Mouse (Mus musculus) bone marrow, adult 2 months (tissue): Measurements from ENCODE around the gene Rapgef5. TPM values are rescaled to one million over a fixed set of nuclear protein-coding genes. Genes with fewer than 3 reads are reported as not detected.

Source experiments
- H3K27ac ChIP-seq: fragments of 200-500 bp; 2 replicates; pipeline ENCODE4 v1.5.1; 2012; ENCODE audit warnings: low read depth, mild to moderate bottlenecking, control low read depth, inconsistent platforms, low read length; ENCODE audit not compliant: control insufficient read depth, poor library complexity, insufficient read depth
- H3K4me1 ChIP-seq: fragments of 200-500 bp; 2 replicates; pipeline ENCODE4 v1.6.1; 2011; ENCODE audit warnings: low read length; ENCODE audit not compliant: control insufficient read depth, insufficient read depth
- H3K4me3 ChIP-seq: fragments of 200-500 bp; replicated peaks from 2 replicates; pipeline ENCODE3; 2011; ENCODE audit warnings: mild to moderate bottlenecking, low read depth, low read length, control low read depth; ENCODE audit not compliant: control insufficient read depth
- CTCF ChIP-seq: fragments of 200-500 bp; IDR thresholded peaks from 2 replicates; pipeline ENCODE4 v1.5.1; 2011; ENCODE audit warnings: low read length, control low read depth; ENCODE audit not compliant: control insufficient read depth, insufficient read depth
- POLR2A ChIP-seq: fragments of 200-500 bp; IDR thresholded peaks from 2 replicates; pipeline ENCODE4 v1.6.1; 2011; ENCODE audit warnings: low read depth, mild to moderate bottlenecking, control low read depth, low read length, borderline replicate concordance; ENCODE audit not compliant: control insufficient read depth
- WGBS: fragments of 180-500 bp; shearing (Covaris S2); methylation state at CpG from one replicate; pipeline ENCODE4 v1.1.7; 2018; 5-methylcytosine and 5-hydroxymethylcytosine counted together
- polyA plus RNA-seq: library from polyadenylated mRNA; stranded (reverse); fragments of >200 nt; gene quantifications from 2 replicates; pipeline ENCODE4 v1.2.4, GENCODE M21; 2011; ENCODE audit warnings: low replicate concordance; ENCODE audit not compliant: missing spikeins, insufficient read depth, insufficient read length

Rapgef5 gene
- polyA plus RNA-seq, 1 experiment: 3.2 TPM

DNA sequence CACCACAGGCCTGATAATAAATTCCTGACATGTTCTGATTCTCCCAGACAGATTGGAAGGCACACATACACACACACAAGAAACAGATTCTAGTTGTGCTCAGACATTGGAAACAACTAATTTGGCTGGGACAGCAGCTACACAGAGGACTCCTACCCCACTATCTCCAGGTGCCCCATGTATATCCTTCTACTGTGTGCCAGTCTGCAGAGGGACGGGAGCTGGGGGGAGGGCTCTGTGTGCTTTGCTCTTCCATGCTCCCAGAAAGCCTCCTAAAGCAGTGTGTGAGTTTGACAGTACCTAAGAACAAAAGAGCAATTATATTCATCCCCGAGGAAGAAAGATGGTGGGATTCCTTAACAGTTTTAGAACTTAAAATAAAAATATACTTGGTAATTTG lies 187.1 kb downstream of the Rapgef5 start:
- WGBS: 80% methylated on average over 2 of the region's 2 CpGs
- Histone ChIP-seq H3K27ac (no peak overlapping the region), H3K4me1 (no peaks in the 10 kb centered on the region), H3K4me3 (no peak overlapping the region)
- no peak for TF ChIP-seq POLR2A
- no peak for TF ChIP-seq CTCF

DNA sequence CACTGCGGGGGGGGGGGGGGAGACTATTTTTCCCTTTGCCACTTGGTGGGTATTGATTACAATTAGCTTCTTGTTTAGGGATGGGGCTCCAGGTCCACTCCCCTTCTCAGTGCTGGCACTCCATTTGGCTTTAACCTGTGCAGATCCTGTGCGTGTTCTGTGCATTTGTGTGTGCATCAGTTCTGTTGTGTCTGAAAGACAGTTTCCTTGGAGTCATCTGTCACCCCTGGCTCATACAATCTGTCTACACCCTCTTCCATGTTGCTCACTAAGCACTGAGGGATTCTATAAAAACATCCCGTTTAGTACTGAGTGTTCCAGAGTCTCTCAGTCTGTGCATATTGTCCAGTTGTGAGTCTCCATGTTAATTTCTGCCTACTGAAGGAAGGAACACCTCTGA lies 189.0 kb downstream of the Rapgef5 start:
- WGBS: 75% methylated on average over 3 of the region's 3 CpGs
- no peak overlapping the region for H3K4me3 ChIP-seq
- no peak overlapping the region for H3K27ac ChIP-seq
- TF ChIP-seq POLR2A: no peak
- TF ChIP-seq CTCF: no peak
- no peaks in the 10 kb centered on the region for H3K4me1 ChIP-seq

DNA sequence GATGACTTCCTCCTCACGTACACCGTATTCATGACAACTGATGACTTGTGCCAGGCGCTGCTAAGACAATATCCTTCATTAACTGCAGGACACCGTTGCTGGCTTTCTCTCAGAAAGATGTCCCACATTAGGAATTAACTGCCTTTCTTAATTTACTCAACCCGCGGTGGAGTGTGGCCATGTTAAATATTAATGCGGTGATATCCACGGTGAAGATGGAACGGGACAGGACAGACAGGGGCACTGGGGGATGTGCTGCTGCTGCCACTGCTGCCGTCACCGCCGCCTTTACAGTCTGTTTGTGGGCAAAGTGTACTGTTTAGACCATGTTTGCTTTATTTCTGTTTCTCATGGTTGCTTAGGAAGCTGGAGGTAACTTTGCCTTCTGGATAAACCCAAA lies 193.0 kb downstream of the Rapgef5 start:
- 87% methylated on average over 12 of the region's 12 CpGs for WGBS
- Histone ChIP-seq H3K4me3 (no peak overlapping the region), H3K27ac (no peak overlapping the region), H3K4me1 (no peaks in the 10 kb centered on the region)
- TF ChIP-seq POLR2A (no peak), CTCF (no peak)

DNA sequence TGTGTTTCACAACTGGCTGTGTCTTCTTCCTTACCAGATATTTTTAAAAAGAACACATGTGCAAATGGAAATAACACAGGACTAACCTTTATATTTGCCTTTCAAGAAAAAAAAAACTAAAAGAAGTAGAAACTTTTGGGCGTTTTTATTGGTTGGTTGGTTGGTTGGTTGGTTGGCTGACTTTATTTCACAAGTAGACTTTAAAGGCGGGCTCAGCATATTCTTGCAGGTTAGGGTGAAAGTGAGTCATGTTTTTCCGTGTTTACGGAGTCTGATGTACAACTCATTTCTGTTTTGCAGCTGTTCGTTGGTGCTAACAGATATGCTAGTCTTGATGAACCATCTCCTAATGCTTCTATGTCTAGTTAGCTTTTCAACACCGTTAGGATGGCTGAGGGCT lies 196.2 kb downstream of the Rapgef5 start:
- TF ChIP-seq CTCF (no peak), POLR2A (no peak)
- H3K4me1 ChIP-seq: no peaks in the 10 kb centered on the region
- H3K27ac ChIP-seq: no peak overlapping the region
- H3K4me3 ChIP-seq: no peak overlapping the region
- 79% methylated on average over 6 of the region's 6 CpGs for WGBS

DNA sequence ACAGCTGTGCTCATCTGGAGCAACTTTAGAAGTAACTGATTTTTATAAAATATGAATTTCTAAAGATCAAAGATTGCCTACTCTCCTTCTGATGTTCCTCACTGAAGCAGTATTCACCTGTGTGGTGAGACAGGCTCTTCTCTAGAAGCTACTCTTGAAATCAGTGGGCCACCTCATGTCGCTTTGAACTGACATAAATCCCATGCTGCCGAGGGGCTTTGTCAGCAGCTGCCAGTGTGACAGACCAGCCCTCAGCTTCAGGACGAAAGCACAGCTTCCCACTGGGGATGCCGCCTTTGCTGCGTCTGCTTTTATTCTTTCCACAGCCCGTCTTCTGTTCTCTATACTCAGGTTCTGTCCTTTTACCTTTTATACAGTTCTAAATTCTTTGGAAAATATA lies 197.3 kb downstream of the Rapgef5 start:
- Histone ChIP-seq H3K27ac (no peak overlapping the region), H3K4me3 (no peak overlapping the region), H3K4me1 (no peaks in the 10 kb centered on the region)
- no peak for TF ChIP-seq POLR2A
- TF ChIP-seq CTCF: no peak
- 88% methylated on average over 6 of the region's 6 CpGs for WGBS

DNA sequence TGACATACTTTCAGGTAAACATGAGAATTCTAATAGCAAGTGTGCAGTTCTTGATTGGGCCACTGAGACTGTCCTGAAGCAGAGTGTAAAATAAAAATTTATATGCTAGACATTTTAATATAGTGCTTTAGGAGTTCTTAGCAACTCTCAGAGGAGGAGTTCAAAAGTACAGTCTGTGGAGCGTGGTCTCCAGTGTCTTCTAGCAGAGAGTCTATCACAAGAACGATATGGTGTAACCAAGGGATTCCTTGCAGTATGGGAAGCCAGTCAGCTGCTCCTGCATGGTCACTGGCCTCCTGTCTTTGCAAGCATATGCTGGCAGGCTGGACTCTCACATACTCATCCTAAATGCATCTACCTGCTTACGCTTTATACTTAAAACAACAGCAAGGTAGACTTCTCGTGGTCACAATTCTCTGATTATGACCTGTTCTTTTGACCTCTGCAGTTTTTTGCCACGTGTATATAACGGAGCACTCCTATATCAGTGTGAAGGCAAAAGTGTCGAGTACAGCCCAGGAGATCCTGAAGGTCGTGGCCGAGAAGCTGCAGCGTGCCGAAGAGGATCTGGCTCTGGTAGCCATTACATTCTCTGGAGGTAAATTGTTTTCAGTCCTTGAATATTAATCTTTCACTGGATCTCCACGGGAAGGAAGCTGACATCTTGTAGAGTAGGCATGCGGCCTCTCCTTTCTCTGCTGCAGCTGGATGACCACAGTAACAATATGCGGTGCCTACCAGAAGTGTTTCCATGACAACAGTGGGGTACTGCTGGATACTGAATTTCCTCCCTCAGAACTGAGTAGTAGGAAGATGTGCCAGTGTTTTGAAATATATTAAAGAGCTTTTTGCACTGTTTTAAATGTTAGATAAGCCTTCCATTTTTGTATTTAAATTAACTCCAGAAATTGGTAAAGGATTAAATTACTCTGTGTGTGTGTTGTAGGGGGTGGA lies 204.8 kb downstream of the Rapgef5 start:
- WGBS: 39% methylated on average over 14 of the region's 14 CpGs
- Histone ChIP-seq H3K4me1 (no peaks in the 10 kb centered on the region), H3K4me3 (no peak overlapping the region), H3K27ac (no peak overlapping the region)
- TF ChIP-seq CTCF: no peak
- TF ChIP-seq POLR2A: no peak

DNA sequence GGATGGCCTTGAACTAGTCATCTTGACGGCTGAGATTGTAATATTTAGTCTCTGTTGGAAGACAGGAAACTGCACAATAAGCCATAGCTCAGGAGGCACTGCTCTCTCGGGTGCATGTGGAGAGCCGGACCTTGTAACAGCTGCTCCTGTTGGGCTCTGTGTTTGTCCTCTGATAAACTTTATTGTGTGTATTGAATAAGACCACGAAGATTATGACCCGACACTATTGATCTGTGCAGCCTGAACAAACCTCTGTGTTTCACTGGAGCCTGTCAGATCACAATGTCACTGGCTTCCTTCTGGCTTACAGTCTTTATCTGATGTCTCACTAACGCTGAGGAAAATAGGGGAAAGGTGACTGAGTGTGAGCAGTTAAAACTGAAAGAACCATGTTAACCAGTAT lies 205.5 kb downstream of the Rapgef5 start:
- WGBS: 34% methylated on average over 6 of the region's 6 CpGs
- H3K4me1 ChIP-seq: no peaks in the 10 kb centered on the region
- TF ChIP-seq CTCF (no peak), POLR2A (no peak)
- H3K27ac ChIP-seq: no peak overlapping the region
- no peak overlapping the region for H3K4me3 ChIP-seq

DNA sequence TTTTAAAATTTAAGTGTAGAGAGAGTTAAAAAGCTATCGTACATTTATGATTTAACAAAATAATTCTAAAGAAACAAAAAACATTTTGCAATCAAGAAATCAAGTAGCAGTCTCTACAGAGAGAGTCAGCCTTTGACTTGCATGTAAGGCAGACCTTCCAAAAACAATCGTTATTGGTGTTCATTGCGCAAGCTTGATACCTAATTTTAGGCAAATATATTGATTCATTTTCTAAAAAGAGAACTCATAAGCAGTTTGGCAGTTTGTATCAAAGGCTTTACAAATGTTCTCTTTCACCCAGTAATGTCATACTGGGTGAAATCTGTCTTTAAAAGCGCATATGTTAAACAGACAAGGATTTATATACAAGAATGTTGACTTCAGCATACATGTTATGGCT lies 208.7 kb downstream of the Rapgef5 start:
- TF ChIP-seq CTCF: no peak
- no peak for TF ChIP-seq POLR2A
- Histone ChIP-seq H3K4me1 (no peaks in the 10 kb centered on the region), H3K27ac (no peak overlapping the region), H3K4me3 (no peak overlapping the region)
- 80% methylated on average over 4 of the region's 4 CpGs for WGBS

DNA sequence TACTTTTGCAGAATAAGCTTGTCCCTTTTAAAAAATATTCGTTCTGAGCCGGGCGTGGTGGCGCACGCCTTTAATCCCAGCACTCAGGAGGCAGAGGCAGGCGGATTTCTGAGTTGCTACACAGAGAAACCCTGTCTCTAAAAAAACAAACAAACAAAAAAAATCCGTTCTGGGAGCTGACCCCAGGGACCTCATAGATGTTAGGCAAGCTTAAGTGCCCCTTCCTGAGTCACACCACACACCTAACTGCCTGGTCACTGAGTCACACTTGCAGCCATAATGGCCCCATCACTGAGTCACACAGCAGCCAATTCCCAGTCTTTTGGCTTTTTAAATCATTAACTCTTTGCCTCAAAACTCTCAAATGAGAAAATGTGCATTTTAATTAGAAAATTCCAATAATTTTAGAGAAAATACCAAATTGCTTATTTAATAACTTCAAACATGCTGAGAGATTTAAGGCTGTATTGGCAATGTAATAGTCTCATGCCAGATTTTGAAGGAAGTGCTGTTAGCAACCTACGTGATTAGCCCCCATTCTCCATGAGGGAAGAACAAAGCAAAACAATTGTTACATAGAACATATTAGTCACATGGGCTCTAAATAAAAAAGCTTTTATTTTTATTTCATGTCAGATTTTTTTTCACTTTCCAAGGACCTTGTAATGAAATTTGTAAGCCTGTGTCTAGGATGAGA lies 211.3 kb downstream of the Rapgef5 start:
- Histone ChIP-seq H3K4me1 (no peaks in the 10 kb centered on the region; the same call in 1 of the 2 replicates), H3K27ac (no peak overlapping the region), H3K4me3 (no peak overlapping the region)
- TF ChIP-seq CTCF: no peak
- no peak for TF ChIP-seq POLR2A
- WGBS: 77% methylated on average over 8 of the region's 8 CpGs
